Mouse (Mus musculus) megakaryocyte, embryonic 14.5 days (primary cell): ENCODE measurements around the gene Fam117a.

ENCODE experiments used
- FLI1 ChIP-seq: IDR thresholded peaks from 2 replicates; pipeline ENCODE4 v1.6.1; 2012; ENCODE audit warnings: low read length, inconsistent platforms, mixed read lengths
- GATA1 ChIP-seq: IDR thresholded peaks from 3 replicates; pipeline ENCODE4 v1.6.1; 2012; ENCODE audit warnings: mixed read lengths, low read length, inconsistent platforms, borderline replicate concordance

- TF ChIP-seq GATA1 (no peak), FLI1 (no peak)
Observed at GRCm38 (mm10) chr11:95328629-95329028, 8.2 kb upstream of the Fam117a start.
